Mouse (Mus musculus) right cerebral cortex, postnatal 4 days (tissue): Measurements from ENCODE around the gene Gm13090.

Experiments used
- DNase-seq: peaks from one replicate; pipeline ENCODE4 v3.0.0-alpha.2; 2022

The Gm13090 gene

DNA sequence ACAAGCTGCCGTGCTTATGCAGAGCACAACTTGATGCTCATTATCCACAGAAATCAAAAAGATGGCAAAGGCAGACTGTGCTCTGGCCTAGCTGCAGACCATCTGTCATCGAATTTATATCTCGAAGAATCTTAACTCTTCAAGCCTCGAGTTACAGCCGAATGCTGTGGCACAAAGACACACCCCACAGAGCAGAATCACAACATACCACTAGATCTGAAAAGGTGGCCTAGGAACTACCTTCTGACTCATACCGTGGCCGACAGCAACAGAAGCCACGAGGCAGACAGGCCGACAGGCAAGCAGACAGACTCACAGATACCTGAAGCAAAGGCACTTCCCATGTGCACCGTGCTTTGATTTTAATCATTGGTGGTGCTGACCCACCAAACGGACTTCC, 14.3 kb downstream of the Gm13090 start:
- no peak for DNase-seq

DNA sequence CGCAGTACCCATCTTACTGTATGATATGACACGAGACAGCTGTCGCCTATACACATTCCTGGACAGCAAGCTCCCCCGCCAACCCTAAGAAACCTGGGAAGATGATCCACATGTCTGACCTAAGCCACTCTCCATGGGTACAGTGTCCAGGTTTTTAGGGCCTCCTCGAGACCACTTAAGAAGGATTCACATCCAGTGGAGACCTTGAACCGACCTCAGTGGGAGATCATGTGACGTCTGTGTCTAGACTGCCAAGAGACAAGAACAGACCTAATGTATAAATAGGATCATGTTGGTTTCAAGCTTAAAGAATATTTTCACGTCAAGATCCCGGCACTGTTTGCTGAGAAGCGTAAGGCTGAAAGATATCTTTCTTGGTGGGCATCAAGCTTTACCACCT, 14.8 kb downstream of the Gm13090 start:
- DNase-seq, result no peak

DNA sequence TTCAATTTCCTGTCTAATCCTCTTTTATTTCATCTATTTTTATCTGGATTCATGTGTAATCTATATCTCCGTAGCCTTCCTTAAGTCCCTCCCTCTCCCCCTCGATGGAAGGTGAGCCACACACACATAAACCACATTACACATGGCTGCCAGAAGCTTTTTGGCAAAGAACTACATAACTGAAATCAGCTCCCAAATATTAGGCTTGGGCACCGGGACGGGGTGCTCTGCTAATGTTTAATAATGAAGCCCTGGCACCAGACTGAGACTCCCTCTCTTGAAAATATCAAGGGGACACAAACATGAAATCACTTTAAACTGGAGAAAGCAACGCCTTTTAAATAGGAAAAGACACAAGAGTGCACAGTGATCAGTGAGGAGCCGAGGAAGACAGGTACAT, 16.5 kb downstream of the Gm13090 start:
- DNase-seq, result no peak

DNA sequence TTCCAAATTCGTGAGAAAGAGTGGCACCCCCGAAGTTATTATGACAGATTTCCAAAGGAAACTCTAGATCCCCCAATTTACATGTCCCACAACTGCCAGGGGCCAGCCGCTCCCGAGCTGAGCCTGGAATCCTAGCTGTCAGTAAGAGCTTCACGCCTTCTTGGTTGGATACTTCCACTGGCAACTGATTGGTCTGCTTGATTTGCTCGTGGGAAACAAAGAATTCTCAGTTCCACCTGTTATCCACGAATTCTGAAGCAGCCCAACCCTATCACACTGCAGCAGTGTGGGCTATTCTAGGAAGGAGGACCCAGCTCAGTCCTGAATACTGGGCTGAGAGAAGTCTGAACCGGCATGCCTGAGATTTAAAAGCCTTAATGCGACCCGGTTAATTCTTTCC, 17.1 kb downstream of the Gm13090 start:
- no peak for DNase-seq

GRCm38 (mm10) chr4:151107131-151108001, 18.0 kb downstream of the Gm13090 start:
- peak; percentile 71 for DNase-seq

DNA sequence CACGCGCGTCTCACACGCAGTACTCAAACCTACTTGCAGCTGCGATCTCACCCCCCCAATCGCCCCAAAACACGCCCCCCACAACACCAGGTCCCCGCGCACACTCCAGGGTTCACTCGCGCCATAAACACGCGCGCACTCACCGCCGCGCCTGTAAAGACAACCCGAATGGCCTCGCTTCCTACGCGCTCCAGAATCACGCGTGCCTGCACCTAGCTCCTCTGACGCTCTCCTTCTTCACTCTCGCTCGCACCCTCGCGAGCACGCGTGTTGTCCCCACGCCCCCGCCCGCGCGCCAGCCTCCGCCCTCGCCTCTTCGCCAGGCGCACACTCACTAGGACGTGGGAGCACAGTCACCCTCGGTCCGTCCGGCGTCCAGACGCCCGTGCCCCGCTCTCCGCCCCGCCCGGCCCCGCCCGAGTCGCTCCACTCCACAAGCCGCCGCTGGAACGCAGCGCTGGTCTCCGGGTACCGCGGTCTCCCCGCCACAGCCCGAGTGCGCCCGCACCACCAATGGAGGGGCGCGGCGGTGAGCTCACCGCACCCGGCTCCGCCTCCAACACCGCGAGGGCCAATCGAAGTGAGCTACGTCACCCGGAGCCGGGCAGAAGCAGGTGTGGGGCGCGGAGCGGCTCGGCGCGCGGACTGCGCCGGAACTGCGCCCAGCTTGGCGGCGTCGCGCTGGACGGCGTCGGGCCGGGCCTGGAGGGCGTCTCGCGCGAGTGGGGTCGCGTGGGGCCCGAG, 18.8 kb downstream of the Gm13090 start:
- DNase-seq, result peak; percentile 92

- no peak for DNase-seq
These were observed 19.5 kb downstream of the Gm13090 start for GRCm38 (mm10) chr4:151108834-151109241.

GRCm38 (mm10) chr4:151111226-151111625, 21.9 kb downstream of the Gm13090 start:
- DNase-seq, result no peak

DNA sequence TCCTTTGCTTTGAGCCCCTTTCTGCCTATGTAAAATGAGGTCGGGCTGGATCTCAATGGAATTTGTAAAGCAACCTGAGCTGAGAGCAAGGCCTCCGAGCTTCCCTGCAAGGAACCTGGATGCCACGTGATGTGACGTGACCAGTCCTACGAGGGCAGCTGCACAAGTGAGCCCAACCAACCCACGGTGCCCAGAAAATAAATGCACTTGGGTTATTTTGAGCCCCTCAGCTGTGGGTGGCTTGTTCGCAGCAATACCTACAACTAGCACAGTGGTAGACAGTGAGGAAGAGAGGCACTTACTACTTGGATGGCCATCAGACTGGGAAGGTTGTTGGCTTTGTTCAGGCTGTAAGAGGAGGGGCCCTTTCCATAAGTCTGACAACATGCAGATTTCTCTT, 25.2 kb downstream of the Gm13090 start:
- no peak for DNase-seq

DNA sequence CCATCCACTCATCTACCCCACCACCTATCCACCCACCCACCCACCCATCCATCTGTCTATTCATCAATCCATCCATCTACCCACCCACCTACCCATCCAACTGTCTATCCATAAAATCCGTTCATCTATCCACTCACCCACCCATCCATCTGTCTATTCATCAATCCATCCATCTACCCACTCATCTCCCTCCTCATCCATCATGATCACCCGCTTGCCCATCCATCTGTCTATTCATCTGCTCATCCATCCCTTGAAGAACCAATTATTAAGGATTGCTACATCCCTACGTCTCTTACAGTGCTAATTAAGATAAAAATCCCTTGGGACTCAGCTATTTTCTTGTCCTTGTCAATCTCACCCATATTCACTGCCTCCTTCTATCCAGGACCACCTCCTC, 29.5 kb downstream of the Gm13090 start:
- no peak for DNase-seq

DNA sequence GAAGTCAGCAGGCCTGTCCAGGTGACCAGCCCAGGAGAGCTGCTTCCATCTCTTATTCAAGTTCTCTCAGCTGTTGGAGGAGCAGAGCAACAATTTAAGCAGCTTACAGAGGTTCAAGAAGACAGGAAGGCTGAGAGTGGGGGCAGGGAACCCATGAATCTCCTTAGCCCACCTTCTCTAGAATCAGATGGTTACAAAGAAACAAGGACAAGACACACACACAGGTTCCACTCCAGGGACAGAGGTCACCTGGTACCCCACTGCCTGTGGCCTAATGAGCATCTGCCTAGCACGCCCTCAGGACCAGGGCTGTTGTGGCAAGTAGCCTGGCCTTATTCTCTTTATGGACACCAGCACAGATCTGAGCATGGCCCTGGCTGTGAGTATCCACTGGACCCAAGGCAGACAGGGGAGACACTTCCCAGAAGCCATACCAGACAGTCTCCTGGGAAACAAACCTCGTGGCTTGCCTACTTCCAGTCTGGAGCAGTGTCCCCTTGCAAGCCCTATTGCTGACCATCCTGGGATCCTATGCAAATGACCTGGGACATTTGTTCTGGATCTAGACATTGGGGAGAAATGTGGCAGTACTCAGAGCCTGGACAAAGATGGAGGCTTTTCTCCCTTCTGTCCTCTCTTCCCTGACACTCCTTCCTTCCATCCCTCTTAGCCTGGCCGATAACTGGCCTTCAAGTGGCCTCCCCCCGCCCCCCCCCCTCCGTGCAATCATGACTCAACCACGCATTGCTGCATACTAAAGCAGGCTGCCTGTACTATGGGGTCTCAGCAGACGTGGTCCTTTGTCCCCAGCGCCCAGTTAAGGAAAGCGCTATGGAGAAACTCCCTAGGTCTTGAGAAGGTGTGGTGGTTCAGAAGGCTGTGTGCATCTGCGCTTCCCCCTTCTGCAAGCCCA, 38.5 kb downstream of the Gm13090 start:
- no peak for DNase-seq

DNA sequence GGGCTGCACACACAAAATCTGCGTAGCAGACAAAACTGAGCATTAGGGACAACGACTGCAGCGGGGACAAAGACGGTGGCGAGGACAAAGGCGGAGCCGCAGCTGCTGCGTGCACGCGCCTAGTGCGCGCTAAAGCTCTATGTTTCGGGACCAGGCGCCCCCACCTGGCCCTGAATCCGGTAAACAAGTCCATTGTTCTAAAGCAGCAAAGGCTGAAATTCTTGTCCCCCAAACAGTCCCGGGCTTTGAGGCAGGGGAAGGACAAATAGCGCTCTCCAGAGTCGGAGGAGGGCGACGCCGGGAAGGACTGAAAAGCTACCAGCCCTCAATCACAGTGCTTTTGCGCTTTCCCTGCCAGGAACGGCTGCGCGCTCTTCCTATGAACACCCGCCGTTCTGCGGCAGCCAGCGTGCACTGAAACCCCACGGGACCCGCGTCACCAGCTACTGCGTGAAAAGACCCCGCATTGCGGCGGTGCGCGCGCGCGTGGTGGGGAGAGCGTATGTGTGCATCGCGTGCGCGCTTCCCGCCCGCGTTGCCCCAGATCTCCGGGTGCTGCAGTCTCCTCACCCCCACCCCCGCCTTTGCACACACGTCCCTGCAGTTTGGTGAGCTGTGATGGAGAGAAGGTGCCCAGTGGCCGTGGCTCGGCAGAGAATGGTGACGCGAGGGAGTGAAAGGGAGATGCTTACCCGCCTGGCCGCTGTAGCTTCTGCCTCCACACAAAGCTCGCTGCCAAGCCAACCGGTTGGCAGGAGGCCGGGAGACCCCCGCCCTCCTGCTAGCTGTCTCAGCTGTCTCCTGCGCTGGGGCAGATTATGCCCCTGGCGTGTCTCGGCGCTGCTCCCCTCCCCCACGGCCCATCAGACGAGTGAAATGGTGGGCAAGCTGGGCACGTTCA, 39.5 kb downstream of the Gm13090 start:
- peak; percentile 92 for DNase-seq

- no peak for DNase-seq
These were observed 40.6 kb downstream of the Gm13090 start for GRCm38 (mm10) chr4:151129725-151130557.

GRCm38 (mm10) chr4:151130756-151131490, 41.6 kb downstream of the Gm13090 start:
- no peak for DNase-seq

GRCm38 (mm10) chr4:151132493-151132892, 43.1 kb downstream of the Gm13090 start:
- no peak for DNase-seq

- DNase-seq, result no peak
These were observed 44.4 kb downstream of the Gm13090 start for GRCm38 (mm10) chr4:151133760-151134159.

- DNase-seq, result no peak
These were observed 46.1 kb downstream of the Gm13090 start for GRCm38 (mm10) chr4:151135491-151135890.

- no peak for DNase-seq
These were observed 48.3 kb downstream of the Gm13090 start for GRCm38 (mm10) chr4:151137701-151138100.

GRCm38 (mm10) chr4:151138135-151138534, 48.8 kb downstream of the Gm13090 start:
- DNase-seq, result no peak

DNA sequence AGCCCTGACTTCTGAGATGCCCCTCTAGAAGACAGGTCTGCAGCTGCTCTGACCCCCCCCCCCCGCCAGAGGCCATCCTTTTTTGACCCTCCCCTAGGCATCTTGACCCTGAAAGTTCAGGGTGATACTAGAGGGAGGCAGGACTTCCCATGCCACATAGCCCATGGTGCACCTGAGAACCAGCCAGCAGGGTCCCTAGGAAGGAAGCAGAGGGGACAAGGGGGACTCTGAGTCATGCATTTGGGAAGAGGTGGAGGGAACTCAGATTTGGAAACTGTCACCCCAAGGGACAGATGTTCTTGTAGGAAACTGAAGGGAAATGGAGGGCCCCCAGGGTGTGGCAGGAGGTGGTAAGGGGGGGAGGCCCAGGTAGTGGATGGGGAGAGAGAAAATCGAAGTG, 49.2 kb downstream of the Gm13090 start:
- DNase-seq, result no peak
